Mouse (Mus musculus): ENCODE measurements at regions not wholly inside any gene's neighbourhood (a gene's known extent, or its start where the extent isn't known, plus 50 kb on each side); places are given as distances from the start of the nearest gene placed in this dataset.

DNA sequence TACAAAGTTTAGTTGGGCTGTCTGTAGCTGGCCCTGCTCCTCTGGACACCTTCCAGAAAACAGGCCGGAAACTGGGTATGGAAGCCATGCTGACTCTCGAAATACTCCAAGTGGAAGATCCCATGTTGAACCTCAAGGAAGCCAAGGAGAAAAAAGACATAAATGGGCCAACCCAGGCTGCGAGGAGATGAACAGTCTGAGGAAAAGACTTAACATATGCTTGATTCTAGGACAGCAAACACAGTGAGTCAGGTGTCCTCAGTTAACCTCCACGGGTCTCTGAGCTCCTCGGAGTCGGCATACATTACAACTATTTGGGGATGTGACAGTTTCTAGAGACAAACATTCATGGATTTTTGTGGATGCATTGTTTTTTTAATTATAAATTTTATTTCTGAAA lies 60.0 kb upstream of the Msi2 start:
- DNase-seq = peak; percentile 10 to 20

DNA sequence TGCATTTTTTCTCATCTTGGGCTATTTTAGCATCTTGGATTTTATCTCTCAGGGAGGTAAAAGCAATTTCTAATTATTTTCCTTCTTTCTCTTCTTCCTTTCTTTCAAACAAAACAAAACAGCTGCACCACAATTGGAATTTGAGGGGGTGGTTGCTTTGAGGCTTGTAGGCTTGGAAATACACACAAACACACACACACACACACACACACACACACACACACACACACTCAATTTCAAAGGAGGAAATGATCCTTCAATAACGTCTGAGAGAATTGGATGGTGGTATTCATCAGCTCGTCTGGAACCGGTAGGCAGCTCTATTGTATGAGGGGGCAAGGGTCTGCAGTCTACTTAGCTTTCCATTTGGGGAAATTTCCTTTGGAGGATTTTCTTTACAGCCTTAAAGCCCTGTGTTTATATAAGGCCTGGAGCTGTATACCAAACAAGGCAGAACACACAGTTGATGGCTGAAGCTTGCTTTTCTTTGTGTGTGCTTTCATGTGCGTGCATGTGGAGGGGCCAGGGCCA lies 56.2 kb upstream of the Msi2 start:
- no peak for DNase-seq

DNA sequence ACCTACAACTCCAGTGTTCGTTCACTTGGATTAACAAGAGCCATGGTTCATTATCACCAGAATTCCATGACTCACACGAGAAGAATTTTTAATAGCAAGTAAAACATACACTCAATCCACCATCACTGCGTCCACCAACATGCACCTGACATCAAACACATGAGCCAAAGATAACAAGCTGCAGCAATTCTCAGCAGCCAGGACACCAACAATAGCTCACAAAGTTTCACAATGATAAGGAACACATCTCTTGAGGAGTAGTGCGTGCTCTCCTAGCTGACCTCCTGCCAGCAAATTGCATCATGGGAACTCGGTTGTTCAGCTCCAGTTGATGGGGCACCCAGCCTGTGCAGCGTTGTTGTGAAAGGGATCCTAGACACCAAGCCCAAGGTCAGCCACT lies 55.6 kb upstream of the Msi2 start:
- DNase-seq = no peak

DNA sequence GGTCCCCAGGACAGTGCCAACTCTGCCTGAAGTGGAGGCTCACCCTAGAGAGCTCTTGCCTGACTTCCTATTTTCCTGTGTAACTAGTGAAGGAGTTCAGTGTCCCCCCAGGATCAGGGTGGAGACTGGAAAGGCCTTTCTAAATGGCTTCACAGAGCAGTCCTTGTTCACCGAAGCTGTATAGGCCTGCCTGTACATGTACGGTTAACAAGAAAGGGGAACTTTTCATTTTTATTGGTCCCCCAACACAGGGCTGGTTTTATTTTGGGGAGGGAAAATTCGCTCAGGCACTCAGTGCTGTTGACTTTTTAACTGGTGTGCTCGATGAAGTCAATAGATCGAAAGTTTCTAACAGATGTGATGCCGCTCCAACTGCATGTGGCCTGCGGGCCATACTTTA lies 52.1 kb upstream of the Msi2 start:
- no peak for DNase-seq

All from cerebellum, postnatal 14 days (tissue).